Mouse (Mus musculus) neural tube, embryonic 14.5 days (tissue): Measurements from ENCODE around the gene Dpyd. TPM values are rescaled to one million over a fixed set of nuclear protein-coding genes. Genes with fewer than 3 reads are reported as not detected.
A peak's percentile ranks its signal among the peaks of the same experiment; 100 is the strongest.

Experiments
- ATAC-seq: fragments of 200-750 bp; cut with Nextera tagmentation; 2 replicates; pipeline ENCODE4 v1.8.0; 2017; ENCODE audit warnings: low read depth, mild to moderate bottlenecking, moderate TSS enrichment, moderate library complexity
- H3K27ac ChIP-seq: fragments of 300-500 bp; sonication (generic); 2 replicates; pipeline ENCODE4 v1.5.1; 2014; ENCODE audit warnings: low read depth, mild to moderate bottlenecking, control low read depth, low read length, moderate library complexity, mixed read lengths
- H3K27me3 ChIP-seq: fragments of 300-500 bp; sonication (generic); 2 replicates; pipeline ENCODE4 v1.6.1; 2014; ENCODE audit warnings: low read length; ENCODE audit not compliant: control insufficient read depth, insufficient read depth
- H3K36me3 ChIP-seq: fragments of 300-500 bp; sonication (generic); 2 replicates; pipeline ENCODE4 v1.6.1; 2014; ENCODE audit warnings: low read length, mixed read lengths; ENCODE audit not compliant: control insufficient read depth, insufficient read depth
- H3K4me1 ChIP-seq: fragments of 300-500 bp; sonication (generic); 2 replicates; pipeline ENCODE4 v1.6.1; 2014; ENCODE audit warnings: low read length; ENCODE audit not compliant: control insufficient read depth, insufficient read depth
- H3K4me2 ChIP-seq: fragments of 300-500 bp; sonication (generic); 2 replicates; pipeline ENCODE4 v1.6.1; 2014; ENCODE audit warnings: mild to moderate bottlenecking, low read depth, low read length, control low read depth
- H3K4me3 ChIP-seq: fragments of 300-500 bp; sonication (generic); 2 replicates; pipeline ENCODE4 v1.5.1; 2014; ENCODE audit warnings: low read depth, low read length, control low read depth, mixed read lengths
- H3K9ac ChIP-seq: fragments of 300-500 bp; sonication (generic); replicated peaks from 2 replicates; pipeline ENCODE4 v1.6.1; 2014; ENCODE audit warnings: low read depth, mild to moderate bottlenecking, control low read depth, low read length, mixed read lengths
- H3K9me3 ChIP-seq: fragments of 300-500 bp; sonication (generic); 2 replicates; pipeline ENCODE4 v1.6.1; 2016; ENCODE audit warnings: low read length; ENCODE audit not compliant: control insufficient read depth
- WGBS: fragments of 180-500 bp; shearing (Covaris S2); extraction: QIAGEN DNeasy Blood & Tissue Kit; methylation state at CpG from one replicate; pipeline ENCODE4 v1.1.7; 2014; 5-methylcytosine and 5-hydroxymethylcytosine counted together
- polyA plus RNA-seq: library from polyadenylated mRNA; unstranded; fragments of >200 nt; fragmentation: Nextera tagmentation; extraction: Ambion mirVana; gene quantifications from 2 replicates; pipeline ENCODE4 v1.2.1, GENCODE M21; 2014

The Dpyd gene
- polyA plus RNA-seq, result 10.1 and 10.2 TPM in 2 replicates

DNA sequence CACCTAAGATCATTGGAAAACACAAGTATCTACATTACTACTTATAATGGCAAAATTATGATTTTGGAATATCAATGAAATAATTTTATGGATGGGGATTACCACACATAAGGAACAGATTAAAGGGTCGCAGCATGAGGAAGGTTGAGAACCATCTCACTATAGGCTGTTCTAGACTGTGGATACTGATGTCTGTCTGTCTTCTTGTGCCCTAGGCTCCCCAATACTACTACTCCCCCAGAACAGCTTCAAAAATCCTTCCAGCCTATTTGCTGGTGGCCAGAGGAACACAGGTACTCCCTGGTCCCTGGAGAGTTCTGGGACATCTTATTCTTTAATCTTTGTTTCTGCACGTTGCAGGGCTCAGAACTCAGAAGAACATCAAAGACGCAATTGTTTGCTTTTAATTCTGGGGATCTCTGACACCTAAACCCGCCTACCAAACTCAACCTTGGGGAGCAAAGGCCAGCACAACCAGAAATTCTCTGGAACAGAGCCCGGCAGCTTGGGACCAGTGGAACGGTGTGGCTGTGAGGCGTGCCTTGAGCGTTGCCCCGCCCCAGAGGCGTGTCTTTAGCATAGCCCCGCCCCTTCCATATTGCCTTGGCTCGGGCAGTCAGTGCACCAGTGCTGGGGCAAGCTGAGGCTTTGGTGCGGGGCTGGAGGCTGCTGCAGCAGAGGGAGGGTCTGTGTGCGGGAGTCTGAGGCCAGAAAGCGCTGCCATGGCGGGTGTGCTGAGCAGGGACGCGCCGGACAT is at the start of gene Dpyd:
Gene Dpyd (plus strand): TSS at position 576 of the 757 bp plus-strand sequence.
- Histone ChIP-seq H3K27ac (no peak within 1 kb of the TSS), H3K9ac (peak within 1 kb of the TSS; percentile 49)
- WGBS, result 7% methylated on average over 18 of the region's 19 CpGs

DNA sequence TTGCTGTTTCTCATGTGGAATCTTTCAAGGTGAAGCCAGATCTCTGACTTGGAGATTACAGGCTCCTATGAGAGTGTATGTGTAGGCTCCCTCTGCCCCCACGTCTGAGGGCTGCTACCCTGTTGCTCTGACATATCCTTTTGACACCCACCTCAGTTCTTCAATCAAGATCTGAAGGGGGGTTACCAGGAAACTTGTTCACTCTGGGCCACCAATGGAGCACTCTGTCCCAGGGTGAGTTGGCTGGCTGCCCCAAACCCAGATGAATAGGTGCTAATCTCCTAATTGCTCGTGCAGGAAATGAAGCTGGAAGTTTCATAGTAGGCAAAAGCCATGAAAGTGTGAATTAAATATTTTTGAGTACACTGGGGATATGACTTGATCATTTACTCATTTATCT is 24.3 kb upstream of the Dpyd start:
- Histone ChIP-seq H3K27ac (no peak overlapping the region), H3K27me3 (no peaks in the 10 kb centered on the region), H3K9ac (no peak overlapping the region), H3K4me3 (no peak overlapping the region), H3K36me3 (no peaks in the 10 kb centered on the region), H3K4me1 (no peaks in the 10 kb centered on the region), H3K4me2 (no peak overlapping the region), H3K9me3 (no peaks in the 10 kb centered on the region)
- WGBS, result 42% methylated on average over 2 of the region's 2 CpGs
- ATAC-seq, result no peak; the same call in 1 of the 2 replicates

More for the DNA sequence above, at the start of gene Dpyd:
- Histone ChIP-seq H3K36me3 (no peaks in the 10 kb centered on the region), H3K4me3 (peak within 1 kb of the TSS; percentile 53), H3K4me2 (peak within 1 kb of the TSS; percentile 80), H3K9me3 (no peaks in the 10 kb centered on the region), H3K4me1 (0 out of 2 replicates have a peak, but pooled peaks cover 3% of the 10 kb centered on the region), H3K27me3 (no peaks in the 10 kb centered on the region)
- ATAC-seq, result peak; percentile 100

DNA sequence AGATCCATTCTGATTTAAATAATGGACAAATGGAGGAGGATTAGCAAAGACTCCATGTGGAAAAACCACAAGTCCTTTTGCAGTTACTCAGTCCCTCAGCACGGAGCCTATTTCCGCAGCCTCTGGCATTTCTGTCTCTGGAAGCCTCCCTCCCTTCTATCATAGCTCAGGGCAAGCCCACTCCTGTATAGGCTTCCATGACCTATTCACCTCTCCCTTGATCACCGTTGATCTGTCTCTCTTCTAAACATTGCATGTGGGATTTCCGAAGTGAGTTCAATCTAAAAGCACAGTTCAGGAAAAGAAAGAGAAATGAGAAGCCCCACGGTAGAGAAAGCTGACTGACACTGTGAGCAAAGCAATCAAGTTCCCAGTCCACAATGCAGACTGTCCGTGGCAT is 20.2 kb upstream of the Dpyd start:
- no peak overlapping the region for H3K9ac ChIP-seq
- H3K27me3 ChIP-seq, result no peaks in the 10 kb centered on the region
- 74% methylated on average over 6 of the region's 6 CpGs for WGBS
- no peak overlapping the region for H3K4me2 ChIP-seq
- H3K4me1 ChIP-seq, result no peaks in the 10 kb centered on the region
- H3K4me3 ChIP-seq, result no peak overlapping the region
- H3K9me3 ChIP-seq, result no peaks in the 10 kb centered on the region
- no peaks in the 10 kb centered on the region for H3K36me3 ChIP-seq
- no peak for ATAC-seq
- H3K27ac ChIP-seq, result no peak overlapping the region

DNA sequence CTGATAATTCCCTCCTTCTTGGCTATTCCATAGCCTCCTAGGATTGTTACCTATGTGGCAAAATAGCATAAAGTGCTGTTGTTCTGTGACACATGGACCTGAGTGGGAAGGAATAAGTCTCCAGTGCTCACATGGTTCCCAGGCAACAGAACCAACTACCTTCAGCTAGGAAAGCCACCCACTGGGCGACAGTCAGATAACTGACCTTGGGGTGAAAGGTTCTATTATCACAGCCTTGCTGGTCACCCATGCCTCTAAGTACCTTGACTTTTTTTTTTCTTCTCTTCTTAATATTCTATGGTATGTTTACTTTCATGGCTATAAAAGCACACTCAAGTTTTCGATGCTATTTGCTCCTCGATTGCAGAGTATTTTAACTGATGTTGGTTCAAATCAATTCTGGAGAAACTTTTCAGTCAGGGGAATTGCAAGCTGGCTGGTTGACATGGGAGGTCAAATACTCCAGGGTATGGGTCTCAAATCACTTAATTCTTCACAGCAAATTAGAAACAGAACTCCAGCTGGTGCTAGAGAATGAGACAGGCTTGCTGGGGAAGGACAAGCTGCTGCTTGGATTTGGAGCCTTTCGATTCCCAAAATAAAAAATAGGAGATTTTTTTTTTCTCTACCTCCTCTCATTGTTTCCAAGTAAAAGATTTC is 14.2 kb upstream of the Dpyd start:
- Histone ChIP-seq H3K36me3 (no peaks in the 10 kb centered on the region), H3K27me3 (no peaks in the 10 kb centered on the region), H3K9ac (no peak overlapping the region), H3K4me2 (no peak overlapping the region), H3K9me3 (no peaks in the 10 kb centered on the region), H3K4me3 (no peak overlapping the region), H3K4me1 (no peaks in the 10 kb centered on the region), H3K27ac (no peak overlapping the region)
- WGBS, result 53% methylated on average over 4 of the region's 4 CpGs
- no peak for ATAC-seq

DNA sequence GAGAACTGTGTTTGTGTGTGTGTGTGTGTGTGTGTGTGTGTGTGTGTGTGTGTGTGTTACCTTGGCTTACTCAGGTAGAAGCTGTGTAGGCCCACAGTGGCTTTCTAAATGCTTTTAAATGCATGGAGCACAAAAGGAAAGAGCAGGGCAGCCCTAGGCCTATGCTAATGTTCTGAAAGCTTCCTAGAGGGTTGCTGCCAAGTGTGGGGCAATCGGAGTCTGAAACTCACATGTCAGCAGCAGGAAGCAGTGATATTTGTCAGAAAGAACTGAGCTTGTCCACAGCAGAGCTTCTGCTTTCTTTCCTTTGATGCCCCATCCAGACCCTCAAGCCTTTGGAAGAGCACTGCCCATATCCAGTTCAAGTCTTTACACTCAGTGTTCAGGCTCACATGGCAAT is 4.3 kb upstream of the Dpyd start:
- H3K9ac ChIP-seq, result no peak overlapping the region
- H3K27me3 ChIP-seq, result no peaks in the 10 kb centered on the region
- H3K4me2 ChIP-seq, result no peak overlapping the region
- H3K9me3 ChIP-seq, result no peaks in the 10 kb centered on the region
- H3K36me3 ChIP-seq, result no peaks in the 10 kb centered on the region
- no peak for ATAC-seq
- 0 out of 2 replicates have a peak, but pooled peaks cover 3% of the 10 kb centered on the region for H3K4me1 ChIP-seq
- no peak overlapping the region for H3K27ac ChIP-seq
- no peak overlapping the region for H3K4me3 ChIP-seq
- 47% methylated on average over 1 of the region's 1 CpGs for WGBS

DNA sequence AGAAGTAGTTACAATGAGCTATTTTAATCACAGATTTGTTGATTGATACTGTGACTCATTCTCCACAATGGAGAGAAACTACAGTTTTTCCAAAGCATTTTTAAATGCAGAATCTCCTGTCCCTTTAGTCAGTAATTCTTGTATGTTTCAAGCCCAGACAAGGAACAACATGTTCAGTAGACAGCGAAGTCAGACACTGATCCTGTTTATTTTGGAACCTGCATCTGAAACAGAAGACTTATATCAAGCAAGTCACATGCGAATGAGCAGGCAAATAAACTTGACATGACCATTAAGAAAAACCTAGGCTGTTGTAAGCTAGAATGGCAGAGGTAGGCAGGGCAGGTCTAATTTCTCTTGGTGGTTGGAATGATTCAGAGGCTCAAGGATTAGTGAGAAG is 2.0 kb upstream of the Dpyd start:
- 91% methylated on average over 2 of the region's 2 CpGs for WGBS
- no peaks in the 10 kb centered on the region for H3K9me3 ChIP-seq
- no peaks in the 10 kb centered on the region for H3K27me3 ChIP-seq
- H3K4me2 ChIP-seq, result no peak overlapping the region
- no peak for ATAC-seq
- H3K4me1 ChIP-seq, result 0 out of 2 replicates have a peak, but pooled peaks cover 3% of the 10 kb centered on the region
- no peaks in the 10 kb centered on the region for H3K36me3 ChIP-seq
- H3K9ac ChIP-seq, result no peak overlapping the region
- no peak overlapping the region for H3K27ac ChIP-seq
- H3K4me3 ChIP-seq, result no peak overlapping the region

DNA sequence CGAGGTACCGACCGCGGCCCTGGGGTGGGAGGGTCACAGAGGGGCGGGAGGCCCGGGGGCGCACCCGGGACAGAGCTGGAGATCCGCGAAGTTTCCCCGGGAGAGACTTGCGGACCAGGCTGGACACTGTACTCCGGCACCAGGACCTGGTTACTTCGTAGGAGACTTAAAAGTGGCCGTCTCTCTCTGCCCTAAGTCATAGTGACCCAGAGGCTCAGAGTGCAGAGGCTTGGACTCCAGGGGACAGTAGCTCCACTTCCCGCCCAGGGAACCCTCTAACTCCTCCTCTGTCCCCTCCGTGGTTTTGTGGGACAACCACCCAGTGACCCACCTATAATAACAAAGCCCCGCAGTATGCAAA is 362 bp downstream of the Dpyd start:
- Histone ChIP-seq H3K27me3 (no peaks in the 10 kb centered on the region), H3K27ac (no peak overlapping the region), H3K4me1 (0 out of 2 replicates have a peak, but pooled peaks cover 3% of the 10 kb centered on the region), H3K36me3 (no peaks in the 10 kb centered on the region), H3K4me2 (peak overlapping the region; percentile 80), H3K9ac (peak overlapping the region; percentile 49), H3K9me3 (no peaks in the 10 kb centered on the region), H3K4me3 (peak overlapping the region; percentile 53)
- WGBS, result 1% methylated on average over 18 of the region's 18 CpGs
- no peak; the same call in 1 of the 2 replicates for ATAC-seq

DNA sequence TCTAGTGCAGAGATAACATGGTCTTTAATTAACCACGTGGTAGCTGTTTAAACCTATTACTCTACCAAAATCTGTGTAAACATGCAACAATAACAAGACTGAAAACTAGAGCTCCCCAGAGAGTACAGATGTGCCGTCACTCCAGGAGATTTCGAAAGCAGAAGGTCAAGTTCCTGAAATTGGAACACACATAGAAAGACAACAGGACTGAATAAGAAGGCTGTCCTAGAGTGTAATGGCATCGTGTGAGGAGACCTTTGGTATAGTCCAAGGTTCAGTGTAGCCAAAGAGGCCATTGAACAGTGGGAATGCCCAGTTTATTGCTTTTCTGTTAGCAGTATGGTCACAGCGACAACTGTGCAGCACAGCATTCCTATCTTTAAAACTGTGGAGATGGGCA is 4.8 kb downstream of the Dpyd start:
- no peak overlapping the region for H3K9ac ChIP-seq
- no peaks in the 10 kb centered on the region for H3K9me3 ChIP-seq
- H3K4me1 ChIP-seq, result 0 out of 2 replicates have a peak, but pooled peaks cover 3% of the 10 kb centered on the region
- WGBS, result 57% methylated on average over 5 of the region's 5 CpGs
- H3K4me2 ChIP-seq, result no peak overlapping the region
- no peaks in the 10 kb centered on the region for H3K27me3 ChIP-seq
- H3K27ac ChIP-seq, result no peak overlapping the region
- ATAC-seq, result no peak
- H3K4me3 ChIP-seq, result no peak overlapping the region
- no peaks in the 10 kb centered on the region for H3K36me3 ChIP-seq

DNA sequence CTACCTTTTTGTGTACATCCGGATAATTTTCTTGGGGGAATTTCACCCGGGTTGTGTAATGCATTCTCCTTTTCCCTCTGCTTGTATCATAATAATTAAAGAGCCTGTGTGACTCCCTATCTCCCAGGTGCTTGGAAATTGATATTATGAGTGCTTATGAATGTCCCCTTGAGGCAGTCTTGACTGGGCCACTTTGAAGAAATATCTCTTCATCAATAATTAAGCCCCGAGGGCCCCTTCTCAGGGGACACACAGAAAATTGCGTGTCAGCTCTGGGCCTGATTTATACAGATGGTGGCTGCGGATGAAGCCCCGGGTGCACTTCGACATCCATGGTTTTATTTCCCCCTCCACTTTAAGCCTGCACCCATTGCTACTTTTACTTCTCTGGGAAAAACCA is 8.3 kb downstream of the Dpyd start:
- 36% methylated on average over 7 of the region's 7 CpGs for WGBS
- no peaks in the 10 kb centered on the region for H3K4me1 ChIP-seq
- no peak overlapping the region for H3K9ac ChIP-seq
- ATAC-seq, result no peak
- no peak overlapping the region for H3K27ac ChIP-seq
- no peaks in the 10 kb centered on the region for H3K27me3 ChIP-seq
- H3K36me3 ChIP-seq, result no peaks in the 10 kb centered on the region
- no peaks in the 10 kb centered on the region for H3K9me3 ChIP-seq
- H3K4me2 ChIP-seq, result no peak overlapping the region
- no peak overlapping the region for H3K4me3 ChIP-seq
